Mouse (Mus musculus) embryonic facial prominence, embryonic 13.5 days (tissue): ENCODE results near the gene Repin1. TPM values are rescaled to one million over a fixed set of nuclear protein-coding genes. Genes with fewer than 3 reads are reported as not detected.

Experiments
- ATAC-seq: fragments of 200-750 bp; cut with Nextera tagmentation; 2 replicates; pipeline ENCODE4 v1.8.0; 2017; ENCODE audit warnings: low read depth; ENCODE audit not compliant: insufficient number of reproducible peaks, insufficient read depth, low FRiP score, low TSS enrichment
- H3K27ac ChIP-seq: fragments of 300-500 bp; sonication (generic); 2 replicates; pipeline ENCODE4 v1.5.1; 2015; ENCODE audit warnings: moderate library complexity, mild to moderate bottlenecking, inconsistent platforms
- H3K27me3 ChIP-seq: fragments of 300-500 bp; sonication (generic); 2 replicates; pipeline ENCODE4 v1.6.1; 2015; ENCODE audit warnings: mild to moderate bottlenecking, inconsistent platforms
- H3K36me3 ChIP-seq: fragments of 300-500 bp; sonication (generic); 2 replicates; pipeline ENCODE4 v1.6.1; 2015; ENCODE audit warnings: mild to moderate bottlenecking, inconsistent platforms
- H3K4me1 ChIP-seq: fragments of 300-500 bp; sonication (generic); 2 replicates; pipeline ENCODE4 v1.6.1; 2015; ENCODE audit warnings: inconsistent platforms
- H3K4me2 ChIP-seq: fragments of 300-500 bp; sonication (generic); 2 replicates; pipeline ENCODE4 v1.6.1; 2015; ENCODE audit warnings: moderate library complexity, mild to moderate bottlenecking, inconsistent platforms
- H3K4me3 ChIP-seq: fragments of 300-500 bp; sonication (generic); 2 replicates; pipeline ENCODE4 v1.5.1; 2015; ENCODE audit warnings: mild to moderate bottlenecking, inconsistent platforms
- H3K9ac ChIP-seq: fragments of 300-500 bp; sonication (generic); 2 replicates; pipeline ENCODE4 v1.6.1; 2015; ENCODE audit warnings: mild to moderate bottlenecking, inconsistent platforms
- H3K9me3 ChIP-seq: fragments of 300-500 bp; sonication (generic); 2 replicates; pipeline ENCODE4 v1.6.1; 2016; ENCODE audit warnings: inconsistent platforms
- whole genome bisulfite sequencing: fragments of 180-500 bp; shearing (Covaris S2); methylation state at CpG from one replicate; pipeline ENCODE4 v1.1.7; 2015; ENCODE audit warnings: mixed read lengths; 5-methylcytosine and 5-hydroxymethylcytosine counted together
- polyA plus RNA-seq: library from polyadenylated mRNA; unstranded; fragments of >200 nt; fragmentation: Nextera tagmentation; extraction: Ambion mirVana; gene quantifications from 2 replicates; pipeline ENCODE4 v1.2.1, GENCODE M21; 2015

Repin1 gene
- polyA plus RNA-seq, 1 experiment from 2014 or later: 24.2 TPM

DNA sequence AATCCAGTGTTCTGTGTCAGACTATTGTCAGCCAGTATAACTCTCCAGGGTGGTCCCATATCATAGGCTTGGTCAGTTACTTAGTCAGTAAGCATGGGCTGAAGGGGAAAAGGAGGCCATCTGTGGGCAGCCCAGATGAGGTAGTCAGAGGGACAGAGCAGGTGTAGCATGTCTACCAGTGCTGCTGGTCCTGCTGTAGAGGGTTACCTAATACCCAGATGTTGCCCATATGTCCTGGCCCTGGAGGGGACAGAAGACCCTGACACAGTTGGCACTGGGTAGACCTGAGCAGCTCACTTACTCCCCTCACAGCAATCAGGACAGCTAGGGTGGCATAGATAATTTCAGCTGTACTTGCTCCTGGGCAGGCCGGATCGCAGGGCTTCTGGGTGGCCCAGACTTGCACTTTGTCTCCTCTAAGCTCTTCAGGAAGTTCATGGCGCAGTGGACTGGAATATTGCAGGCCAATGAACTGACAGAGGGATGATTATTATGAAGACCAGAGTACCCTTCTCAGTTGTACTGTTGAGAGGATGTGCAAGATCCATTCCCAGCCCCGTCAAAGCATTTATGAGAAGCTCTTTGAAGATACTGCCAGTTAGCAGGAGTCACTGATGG, 27.9 kb upstream of the Repin1 start:
- no peak for ATAC-seq
- no peak overlapping the region for H3K4me2 ChIP-seq
- WGBS: 92% methylated on average over 4 of the region's 4 CpGs
- no peak overlapping the region for H3K4me3 ChIP-seq
- peaks cover 23% of the 10 kb centered on the region for H3K36me3 ChIP-seq
- no peak overlapping the region for H3K9ac ChIP-seq
- no peak overlapping the region for H3K27ac ChIP-seq
- peaks cover 5% of the 10 kb centered on the region; the same call in 1 of the 2 replicates for H3K9me3 ChIP-seq
- no peaks in the 10 kb centered on the region for H3K27me3 ChIP-seq
- peaks cover 14% of the 10 kb centered on the region; the same call in 1 of the 2 replicates for H3K4me1 ChIP-seq

GRCm38 (mm10) chr6:48566312-48566711, 27.4 kb upstream of the Repin1 start:
- WGBS: 58% methylated on average over 5 of the region's 5 CpGs
- ATAC-seq: peak; percentile 35; the same call in 1 of the 2 replicates
- Histone ChIP-seq H3K4me2 (no peak overlapping the region), H3K9me3 (peaks cover 5% of the 10 kb centered on the region; the same call in 1 of the 2 replicates), H3K27me3 (no peaks in the 10 kb centered on the region), H3K9ac (no peak overlapping the region), H3K36me3 (peaks cover 23% of the 10 kb centered on the region), H3K4me1 (peaks cover 14% of the 10 kb centered on the region; the same call in 1 of the 2 replicates), H3K4me3 (no peak overlapping the region), H3K27ac (no peak overlapping the region)

DNA sequence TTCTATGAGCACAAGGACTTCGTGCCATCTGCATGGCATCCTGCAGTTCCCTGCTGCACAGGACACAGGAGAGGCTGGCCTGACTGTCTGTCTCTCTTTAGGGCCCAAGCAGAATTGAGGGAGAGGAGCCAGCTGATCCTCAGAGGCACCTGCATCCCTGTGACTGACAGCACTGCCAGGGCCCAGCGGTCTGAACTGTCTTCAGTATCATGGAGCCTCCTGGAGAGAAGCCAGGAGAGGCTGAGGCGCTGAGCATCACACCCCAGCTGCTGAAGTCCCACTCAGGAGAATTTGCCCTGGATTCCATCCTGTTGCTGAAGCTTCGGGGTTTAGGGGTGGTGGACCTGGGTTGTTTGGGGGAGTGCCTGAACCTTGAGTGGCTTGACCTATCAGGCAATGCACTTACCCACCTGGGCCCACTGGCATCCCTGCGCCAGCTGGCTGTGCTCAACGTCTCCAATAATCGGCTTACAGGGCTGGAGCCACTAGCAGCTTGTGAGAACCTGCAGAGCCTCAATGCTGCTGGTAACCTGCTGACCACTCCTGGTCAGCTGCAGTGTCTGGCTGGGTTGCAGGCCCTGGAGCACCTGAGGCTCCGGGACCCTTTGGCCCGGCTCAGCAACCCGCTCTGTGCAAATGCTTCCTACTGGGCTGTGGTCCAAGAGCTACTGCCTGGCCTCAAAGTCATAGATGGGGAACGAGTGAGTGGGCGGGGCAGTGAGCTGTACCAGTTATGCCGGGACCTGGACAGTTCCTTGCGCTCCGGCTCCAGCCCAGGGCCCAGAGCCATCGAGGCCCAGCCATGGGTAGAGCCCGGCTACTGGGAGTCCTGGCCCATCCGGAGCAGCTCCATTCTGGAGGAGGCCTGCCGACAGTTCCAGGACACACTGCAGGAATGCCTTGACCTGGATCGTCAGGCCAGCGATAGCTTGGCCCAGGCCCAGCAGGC, 25.4 kb upstream of the Repin1 start:
- H3K36me3 ChIP-seq: peaks cover 22% of the 10 kb centered on the region
- H3K27ac ChIP-seq: no peak overlapping the region
- H3K4me3 ChIP-seq: no peak overlapping the region

DNA sequence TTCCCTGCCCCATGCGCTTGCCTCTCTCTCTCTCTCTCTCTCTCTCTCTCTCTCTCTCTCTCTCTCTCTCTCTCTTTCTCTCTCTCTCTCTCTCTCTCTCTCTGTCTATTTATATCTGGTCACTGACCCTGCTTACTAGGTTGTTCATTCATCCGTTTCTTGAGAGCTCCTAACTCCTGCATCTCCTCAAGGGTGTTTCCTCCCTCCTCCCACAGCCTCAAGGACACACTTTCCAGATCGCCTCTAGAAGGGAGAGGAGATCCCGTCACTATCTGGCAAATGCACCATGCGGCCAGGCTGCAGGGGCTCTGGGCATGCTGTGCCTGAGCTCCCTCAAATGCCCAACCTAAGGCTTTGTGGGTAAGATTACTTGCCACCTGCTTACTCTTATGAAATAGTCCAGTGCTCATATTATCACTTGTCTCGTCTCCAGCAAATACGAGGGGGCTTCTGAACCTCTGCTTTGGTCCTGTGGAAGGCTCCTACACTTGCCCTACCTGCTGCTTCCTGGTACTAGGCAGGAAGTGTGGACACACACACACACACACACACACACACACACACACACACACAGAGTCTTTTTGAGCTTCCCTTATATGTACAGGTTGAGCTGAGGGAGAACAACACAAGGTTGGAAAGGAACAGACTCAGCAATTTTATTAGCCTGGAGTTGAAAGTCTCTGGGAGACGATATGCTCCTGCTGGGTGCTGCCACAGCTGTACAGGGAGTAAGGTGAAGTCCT, 24.4 kb upstream of the Repin1 start:
- ATAC-seq: no peak
- Histone ChIP-seq H3K4me1 (peaks cover 14% of the 10 kb centered on the region; the same call in 1 of the 2 replicates), H3K4me2 (no peak overlapping the region), H3K9ac (no peak overlapping the region), H3K27ac (no peak overlapping the region), H3K27me3 (no peaks in the 10 kb centered on the region), H3K36me3 (peaks cover 17% of the 10 kb centered on the region), H3K9me3 (peaks cover 5% of the 10 kb centered on the region; the same call in 1 of the 2 replicates), H3K4me3 (no peak overlapping the region)
- 88% methylated on average over 8 of the region's 8 CpGs for WGBS

More for the DNA sequence above, 25.4 kb upstream of the Repin1 start:
- no peak overlapping the region for H3K4me2 ChIP-seq
- ATAC-seq: no peak
- WGBS: 85% methylated on average over 21 of the region's 21 CpGs
- peaks cover 14% of the 10 kb centered on the region; the same call in 1 of the 2 replicates for H3K4me1 ChIP-seq
- no peak overlapping the region for H3K9ac ChIP-seq
- H3K27me3 ChIP-seq: no peaks in the 10 kb centered on the region
- peaks cover 5% of the 10 kb centered on the region; the same call in 1 of the 2 replicates for H3K9me3 ChIP-seq

DNA sequence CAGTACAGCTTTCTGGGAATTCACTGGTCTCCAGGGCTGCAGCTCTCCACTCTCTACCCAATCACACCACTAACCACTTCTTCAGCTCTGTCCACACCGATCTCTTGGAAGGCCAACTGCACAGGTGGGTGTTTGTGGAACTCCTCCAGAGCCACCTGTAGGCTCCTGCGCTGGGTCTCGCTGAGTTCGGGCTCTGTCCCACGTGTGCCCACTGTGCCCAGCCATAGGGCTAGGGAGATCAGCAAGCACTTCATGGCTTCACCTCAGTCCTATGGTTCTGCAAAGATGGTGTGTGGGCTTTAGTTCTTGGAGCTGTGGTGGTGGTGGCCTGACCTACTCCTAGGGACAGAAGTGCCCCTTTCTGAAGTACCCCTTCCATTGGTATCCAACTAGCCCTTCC, 21.7 kb upstream of the Repin1 start:
- Histone ChIP-seq H3K27ac (no peak overlapping the region), H3K4me3 (no peak overlapping the region), H3K4me1 (peaks cover 5% of the 10 kb centered on the region; the same call in 1 of the 2 replicates), H3K36me3 (peaks cover 7% of the 10 kb centered on the region), H3K9ac (no peak overlapping the region), H3K4me2 (no peak overlapping the region), H3K27me3 (no peaks in the 10 kb centered on the region), H3K9me3 (peaks cover 5% of the 10 kb centered on the region; the same call in 1 of the 2 replicates)
- 93% methylated on average over 5 of the region's 5 CpGs for WGBS
- no peak for ATAC-seq

DNA sequence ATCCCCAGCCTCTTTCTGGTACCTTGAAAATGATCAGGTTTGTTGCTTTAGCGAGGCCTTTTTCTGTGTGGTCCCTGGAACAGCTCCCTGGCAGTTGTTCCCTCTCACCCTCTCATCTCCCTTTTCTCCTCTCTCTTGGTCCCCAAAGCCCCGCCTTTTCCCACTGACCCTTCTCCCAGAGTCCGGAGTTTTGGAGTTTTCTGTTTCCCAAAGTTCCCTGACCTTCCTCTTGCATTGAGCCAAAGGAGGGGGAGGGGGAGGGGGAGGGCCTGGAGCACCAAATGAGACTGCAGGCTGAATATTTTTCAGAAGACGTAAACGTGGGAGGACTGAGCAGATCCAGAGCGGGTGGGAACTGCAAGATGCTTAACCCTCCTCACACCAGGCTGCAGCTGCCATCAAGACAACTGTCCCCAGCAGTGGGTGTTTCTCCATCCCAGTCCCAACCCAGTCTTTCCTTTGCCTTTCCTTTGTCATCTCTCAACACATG, 21.1 kb upstream of the Repin1 start, which contains the start of gene Rarres2:
Gene Rarres2, minus strand, starts transcription at position 218 of the 490 bp plus-strand sequence.
- Histone ChIP-seq H3K4me3 (no peak within 1 kb of the TSS), H3K27ac (no peak within 1 kb of the TSS), H3K27me3 (no peaks in the 10 kb centered on the region), H3K36me3 (peaks cover 7% of the 10 kb centered on the region), H3K4me2 (no peak within 1 kb of the TSS), H3K9ac (no peak within 1 kb of the TSS), H3K9me3 (peaks cover 5% of the 10 kb centered on the region; the same call in 1 of the 2 replicates), H3K4me1 (peaks cover 5% of the 10 kb centered on the region; the same call in 1 of the 2 replicates)
- no peak for ATAC-seq
- 18% methylated on average over 6 of the region's 6 CpGs for WGBS

GRCm38 (mm10) chr6:48573280-48573679, 20.4 kb upstream of the Repin1 start:
- no peak overlapping the region for H3K4me3 ChIP-seq
- H3K27ac ChIP-seq: no peak overlapping the region
- H3K9ac ChIP-seq: no peak overlapping the region
- 39% methylated on average over 10 of the region's 10 CpGs for WGBS
- peaks cover 9% of the 10 kb centered on the region; the same call in 1 of the 2 replicates for H3K4me1 ChIP-seq
- peaks cover 5% of the 10 kb centered on the region; the same call in 1 of the 2 replicates for H3K9me3 ChIP-seq
- no peaks in the 10 kb centered on the region for H3K27me3 ChIP-seq
- H3K36me3 ChIP-seq: peaks cover 7% of the 10 kb centered on the region
- H3K4me2 ChIP-seq: no peak overlapping the region
- no peak for ATAC-seq

- peaks cover 5% of the 10 kb centered on the region; the same call in 1 of the 2 replicates for H3K9me3 ChIP-seq
- peaks cover 7% of the 10 kb centered on the region; the same call in 1 of the 2 replicates for H3K36me3 ChIP-seq
- H3K4me2 ChIP-seq: no peak overlapping the region
- no peak overlapping the region for H3K27ac ChIP-seq
- no peak for ATAC-seq
- H3K27me3 ChIP-seq: no peaks in the 10 kb centered on the region
- 0 out of 2 replicates have a peak, but pooled peaks cover 4% of the 10 kb centered on the region for H3K4me1 ChIP-seq
- no peak overlapping the region for H3K9ac ChIP-seq
- WGBS: 68% methylated on average over 3 of the region's 3 CpGs
- no peak overlapping the region for H3K4me3 ChIP-seq
Measured at GRCm38 (mm10) chr6:48573981-48574380, 19.7 kb upstream of the Repin1 start.

DNA sequence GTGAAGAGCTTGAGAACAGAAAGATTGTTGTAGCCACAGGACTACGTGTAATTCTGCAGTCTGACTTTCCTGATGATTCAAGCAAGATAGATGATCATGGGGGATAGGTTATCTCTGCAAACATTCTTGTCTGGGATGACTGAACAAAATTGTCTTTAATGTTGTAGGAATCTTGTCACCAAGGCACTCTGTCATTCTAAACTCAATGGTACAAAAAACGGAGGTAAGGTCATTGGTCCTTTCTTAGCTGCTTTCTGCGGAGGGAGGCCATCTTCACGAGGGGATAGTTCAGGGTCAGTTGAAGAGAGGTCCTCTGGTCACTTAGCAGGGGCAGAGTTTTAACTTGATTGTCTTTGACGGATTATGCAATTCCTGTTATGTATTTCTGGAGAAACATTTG, 14.9 kb upstream of the Repin1 start:
- Histone ChIP-seq H3K4me2 (no peak overlapping the region), H3K27me3 (no peaks in the 10 kb centered on the region), H3K4me1 (0 out of 2 replicates have a peak, but pooled peaks cover 4% of the 10 kb centered on the region), H3K4me3 (no peak overlapping the region), H3K9me3 (no peaks in the 10 kb centered on the region), H3K27ac (peak overlapping the region; percentile 16; the same call in 1 of the 2 replicates), H3K9ac (no peak overlapping the region), H3K36me3 (no peaks in the 10 kb centered on the region)
- no peak for ATAC-seq
- WGBS: 65% methylated on average over 5 of the region's 5 CpGs

DNA sequence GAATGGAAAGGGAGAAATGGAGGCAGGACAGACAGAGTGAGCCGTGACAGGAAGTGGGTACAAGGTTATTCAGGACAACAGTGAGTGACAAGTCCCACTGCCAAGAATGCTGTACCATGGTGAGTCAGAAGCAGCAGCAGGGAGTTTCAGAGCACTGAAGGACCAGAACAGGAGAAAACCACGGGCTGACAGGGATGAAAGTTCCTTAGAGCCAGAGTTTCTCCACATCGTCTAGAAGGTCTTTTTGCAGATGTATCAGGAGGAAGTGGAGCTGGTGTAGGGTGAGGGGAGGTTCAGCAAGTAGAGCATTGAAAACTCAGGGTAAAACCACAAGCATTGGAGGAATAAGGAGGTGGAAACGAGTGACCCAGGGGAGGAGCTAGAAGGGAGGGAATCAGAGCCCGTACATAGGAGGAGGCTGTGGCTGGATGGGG, 14.5 kb upstream of the Repin1 start:
- Histone ChIP-seq H3K27ac (peak overlapping the region; percentile 16; the same call in 1 of the 2 replicates), H3K4me1 (0 out of 2 replicates have a peak, but pooled peaks cover 4% of the 10 kb centered on the region), H3K4me2 (peak overlapping the region; percentile 21; the same call in 1 of the 2 replicates), H3K9ac (no peak overlapping the region), H3K4me3 (no peak overlapping the region), H3K27me3 (no peaks in the 10 kb centered on the region), H3K36me3 (no peaks in the 10 kb centered on the region), H3K9me3 (no peaks in the 10 kb centered on the region)
- ATAC-seq: no peak
- WGBS: 21% methylated on average over 5 of the region's 5 CpGs
